In genomic region chr5:24427981-24428402, GRCm38 (mm10) we compare ENCODE assay signal across 7 mouse cellular contexts. TPM values are rescaled to one million over a fixed set of nuclear protein-coding genes. Genes with fewer than 3 reads are reported as not detected.
DNase-seq lines count a peak whose midpoint lies in the region.

No protein-coding gene starts in this region.

- 3% methylated on average over 15 of the region's 15 CpGs for WGBS in embryonic facial prominence, embryonic 10.5 days

- H3K36me3 ChIP-seq in embryonic facial prominence, embryonic 10.5 days (replicated peaks): peaks cover 39% of the 10 kb centered on the region

- no peaks in the 10 kb centered on the region for H3K9me3 ChIP-seq in embryonic facial prominence, embryonic 10.5 days

- peak overlapping the region; percentile 80 for H3K4me3 ChIP-seq in embryonic facial prominence, embryonic 10.5 days

- H3K4me1 ChIP-seq in embryonic facial prominence, embryonic 10.5 days: peaks cover 56% of the 10 kb centered on the region

- peak; percentile 48 for DNase-seq in MN1 (ENCODE audit: low spot score)
- peak; percentile 71 for DNase-seq in embryonic facial prominence, embryonic 10.5 days (ENCODE audit: low spot score)
- peak; percentile 79 for DNase-seq in kidney, postnatal 10 days
- peak; percentile 73 for DNase-seq in lung, postnatal 25 days (ENCODE audit: low spot score)
- no peak for DNase-seq in layer of hippocampus, adult 18-20 months (ENCODE audit: low spot score in 2 of 2)
- no peak for DNase-seq in cerebellum, postnatal 25 days
- no peak for DNase-seq in c-Kit-positive CD71-positive TER-119-positive erythroid progenitor cells, embryonic 14.5 days (ENCODE audit: low spot score)

- H3K27ac ChIP-seq in embryonic facial prominence, embryonic 10.5 days (replicated peaks): peak overlapping the region; percentile 41; the same call in 1 of the 2 replicates

- peaks cover 24% of the 10 kb centered on the region for H3K27me3 ChIP-seq in embryonic facial prominence, embryonic 10.5 days (replicated peaks; ENCODE audit: low read depth, poor library complexity, severe bottlenecking)

RNA-seq across cellular contexts. Expression of gene Slc4a2, which starts 4.4 kb away (rescaled TPM):
- polyA plus RNA-seq in embryonic facial prominence, embryonic 10.5 days (2016; fragmentation: Nextera tagmentation; extraction: Ambion mirVana): 35.1 and 38.4 TPM in 2 replicates
- total RNA-seq in layer of hippocampus, adult 18-20 months (2021): 10 to 100 TPM; 30.1 to 30.8 TPM

RNA-seq across cellular contexts. Expression of gene Cdk5, which starts 4.7 kb away (rescaled TPM):
- 46.9 and 50.7 TPM in 2 replicates for polyA plus RNA-seq in embryonic facial prominence, embryonic 10.5 days (2016; fragmentation: Nextera tagmentation; extraction: Ambion mirVana)
- total RNA-seq in layer of hippocampus, adult 18-20 months (2021): 100 to 1,000 TPM; 126 to 133 TPM

RNA-seq across cellular contexts. Expression of gene Asic3, which starts 14.8 kb away (rescaled TPM):
- polyA plus RNA-seq in embryonic facial prominence, embryonic 10.5 days (2016; fragmentation: Nextera tagmentation; extraction: Ambion mirVana): 0.31 and 0.34 TPM in 2 replicates
- under 1 TPM; 0.27 to 0.53 TPM for total RNA-seq in layer of hippocampus, adult 18-20 months (2021)

RNA-seq across cellular contexts. Expression of gene Fastk, which starts 17.1 kb away (rescaled TPM):
- polyA plus RNA-seq in embryonic facial prominence, embryonic 10.5 days (2016; fragmentation: Nextera tagmentation; extraction: Ambion mirVana): 100 and 109 TPM in 2 replicates
- total RNA-seq in layer of hippocampus, adult 18-20 months (2021): 100 to 1,000 TPM; 109 to 115 TPM

RNA-seq across cellular contexts. Expression of gene Tmub1, which starts 19.7 kb away (rescaled TPM):
- 24.7 and 25.0 TPM in 2 replicates for polyA plus RNA-seq in embryonic facial prominence, embryonic 10.5 days (2016; fragmentation: Nextera tagmentation; extraction: Ambion mirVana)
- 10 to 100 TPM; 21.8 to 23.7 TPM for total RNA-seq in layer of hippocampus, adult 18-20 months (2021)

Comparison
In these comparisons a context has a peak if more than half of its experiments do, and no peak if none do; other contexts are left out.
1. DNase-seq: peak in MN1 (single experiment), embryonic facial prominence, embryonic 10.5 days (single experiment), kidney, postnatal 10 days (single experiment) and lung, postnatal 25 days (single experiment); none in layer of hippocampus, adult 18-20 months (0 of 2), cerebellum, postnatal 25 days (0 of 2) and c-Kit-positive CD71-positive TER-119-positive erythroid progenitor cells, embryonic 14.5 days (single experiment).